Mouse (Mus musculus): ENCODE measurements at regions not wholly inside any gene's neighbourhood (a gene's known extent, or its start where the extent isn't known, plus 50 kb on each side); places are given as distances from the start of the nearest gene placed in this dataset.

- no peak for DNase-seq
Observed at GRCm38 (mm10) chr1:137738157-137738851, 437.2 kb downstream of the Ptprc start.

GRCm38 (mm10) chr1:137703882-137704281, 471.6 kb downstream of the Ptprc start:
- no peak for DNase-seq

- DNase-seq = no peak
Observed at GRCm38 (mm10) chr1:137698876-137699275, 476.6 kb downstream of the Ptprc start.

GRCm38 (mm10) chr1:137697289-137697688, 478.2 kb downstream of the Ptprc start:
- DNase-seq = no peak

GRCm38 (mm10) chr1:137696796-137697195, 478.7 kb downstream of the Ptprc start:
- DNase-seq = no peak

GRCm38 (mm10) chr1:137695751-137696150, 479.8 kb downstream of the Ptprc start:
- DNase-seq = no peak

GRCm38 (mm10) chr1:137692525-137692924, 483.0 kb downstream of the Ptprc start:
- no peak for DNase-seq

- DNase-seq = no peak
Observed at GRCm38 (mm10) chr1:137690860-137691595, 484.5 kb downstream of the Ptprc start.

- DNase-seq = no peak
Observed at GRCm38 (mm10) chr1:137670650-137671049, 504.9 kb downstream of the Ptprc start.

- DNase-seq = no peak
Observed at GRCm38 (mm10) chr1:137669849-137670248, 505.7 kb downstream of the Ptprc start.

GRCm38 (mm10) chr1:137658141-137658540, 517.4 kb downstream of the Ptprc start:
- DNase-seq = no peak

- peak; percentile 43 to 63 for DNase-seq
Observed at GRCm38 (mm10) chr1:137656900-137657458, 518.5 kb downstream of the Ptprc start.

- no peak for DNase-seq
Observed at GRCm38 (mm10) chr1:137654171-137654570, 521.3 kb downstream of the Ptprc start.

- peak; percentile 25 to 47 for DNase-seq
Observed at GRCm38 (mm10) chr1:137653495-137653894, 522.0 kb downstream of the Ptprc start.

GRCm38 (mm10) chr1:137650629-137651028, 524.9 kb downstream of the Ptprc start:
- no peak for DNase-seq

- no peak for DNase-seq
Observed at GRCm38 (mm10) chr1:137650082-137650481, 525.4 kb downstream of the Ptprc start.

GRCm38 (mm10) chr1:137648832-137649231, 526.7 kb downstream of the Ptprc start:
- DNase-seq = no peak

- peak; percentile 7 to 15 for DNase-seq
Observed at GRCm38 (mm10) chr1:137644601-137645040, 530.9 kb downstream of the Ptprc start.

GRCm38 (mm10) chr1:137643508-137643907, 532.0 kb downstream of the Ptprc start:
- no peak for DNase-seq

- DNase-seq = no peak
Observed at GRCm38 (mm10) chr1:137640848-137641247, 534.7 kb downstream of the Ptprc start.

- no peak for DNase-seq
Observed at GRCm38 (mm10) chr1:137636947-137637346, 538.6 kb downstream of the Ptprc start.

- DNase-seq = no peak
Observed at GRCm38 (mm10) chr1:137636321-137636944, 539.1 kb downstream of the Ptprc start.

GRCm38 (mm10) chr1:137635781-137636180, 539.7 kb downstream of the Ptprc start:
- no peak for DNase-seq
